Mouse (Mus musculus) megakaryocyte, embryonic 14.5 days (primary cell): ENCODE measurements around the gene Scube2. TPM values are rescaled to one million over a fixed set of nuclear protein-coding genes. Genes with fewer than 3 reads are reported as not detected.

Experiments
- H3K27me3 ChIP-seq: replicated peaks from 2 replicates; pipeline ENCODE3; 2012; ENCODE audit warnings: inconsistent platforms
- H3K36me3 ChIP-seq: replicated peaks from 2 replicates; pipeline ENCODE3; 2012; ENCODE audit warnings: low read length, inconsistent platforms, mixed read lengths
- H3K4me1 ChIP-seq: 2 replicates; pipeline ENCODE4 v1.6.1; 2012; ENCODE audit warnings: inconsistent platforms
- H3K4me3 ChIP-seq: replicated peaks from 2 replicates; pipeline ENCODE3; 2012; ENCODE audit warnings: moderate library complexity, mild to moderate bottlenecking, inconsistent platforms
- H3K9me3 ChIP-seq: 2 replicates; pipeline ENCODE4 v1.6.1; 2012; ENCODE audit warnings: inconsistent platforms
- FLI1 ChIP-seq: IDR thresholded peaks from 2 replicates; pipeline ENCODE4 v1.6.1; 2012; ENCODE audit warnings: low read length, inconsistent platforms, mixed read lengths
- GATA1 ChIP-seq: IDR thresholded peaks from 3 replicates; pipeline ENCODE4 v1.6.1; 2012; ENCODE audit warnings: mixed read lengths, low read length, inconsistent platforms, borderline replicate concordance
- polyA plus RNA-seq: library from polyadenylated mRNA; stranded (reverse); fragments of >175 nt; gene quantifications from 2 replicates; pipeline ENCODE4 v1.2.3, GENCODE M21; 2012; ENCODE audit warnings: low replicate concordance; ENCODE audit not compliant: insufficient read depth

The Scube2 gene
- polyA plus RNA-seq, 1 experiment, result not detected

DNA sequence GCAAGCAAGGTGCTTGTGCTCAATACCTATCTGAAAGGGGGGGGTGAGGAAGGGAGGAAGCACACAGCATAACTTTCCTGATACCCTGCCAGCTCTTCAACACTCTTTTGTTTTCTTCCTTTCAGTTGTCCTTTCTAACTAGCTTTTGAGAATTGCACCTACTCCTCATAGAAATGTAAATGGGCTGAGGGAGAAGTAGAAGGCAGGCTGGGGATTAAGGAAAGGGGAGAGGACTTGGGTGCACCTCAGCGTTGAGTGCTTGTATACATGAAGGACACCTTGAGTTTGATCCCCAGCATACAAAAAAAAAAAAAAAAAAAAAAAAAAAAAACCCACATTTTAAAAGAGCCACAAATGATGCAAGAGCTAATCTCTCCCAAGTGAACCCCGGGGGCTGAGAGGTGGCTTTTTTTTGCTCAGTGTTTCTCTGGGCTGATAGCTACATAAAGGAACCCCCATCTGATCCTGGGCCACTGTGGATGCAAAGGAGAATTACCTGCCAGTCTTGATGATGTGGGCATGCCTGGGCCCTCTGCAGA, 16.2 kb upstream of the Scube2 start:
- no peak overlapping the region for H3K4me3 ChIP-seq
- H3K9me3 ChIP-seq, result peaks cover 6% of the 10 kb centered on the region; the same call in 1 of the 2 replicates
- TF ChIP-seq FLI1, result no peak
- TF ChIP-seq GATA1, result no peak

GRCm38 (mm10) chr7:109879158-109879557, 13.7 kb upstream of the Scube2 start:
- Histone ChIP-seq H3K4me3 (no peak overlapping the region), H3K27me3 (peaks cover 54% of the 10 kb centered on the region), H3K4me1 (peaks cover 12% of the 10 kb centered on the region), H3K9me3 (peaks cover 9% of the 10 kb centered on the region; the same call in 1 of the 2 replicates), H3K36me3 (no peaks in the 10 kb centered on the region)
- TF ChIP-seq FLI1 (no peak), GATA1 (no peak)

More for the DNA sequence above, 16.2 kb upstream of the Scube2 start:
- peaks cover 34% of the 10 kb centered on the region for H3K27me3 ChIP-seq
- no peaks in the 10 kb centered on the region for H3K36me3 ChIP-seq
- peaks cover 6% of the 10 kb centered on the region; the same call in 1 of the 2 replicates for H3K4me1 ChIP-seq

GRCm38 (mm10) chr7:109876085-109876484, 10.6 kb upstream of the Scube2 start:
- H3K9me3 ChIP-seq, result 0 out of 2 replicates have a peak, but pooled peaks cover 4% of the 10 kb centered on the region
- H3K36me3 ChIP-seq, result no peaks in the 10 kb centered on the region
- peaks cover 12% of the 10 kb centered on the region for H3K4me1 ChIP-seq
- H3K27me3 ChIP-seq, result peaks cover 61% of the 10 kb centered on the region
- H3K4me3 ChIP-seq, result no peak overlapping the region
- TF ChIP-seq FLI1 (no peak), GATA1 (no peak)

GRCm38 (mm10) chr7:109875598-109875997, 10.1 kb upstream of the Scube2 start:
- Histone ChIP-seq H3K4me3 (no peak overlapping the region), H3K27me3 (peaks cover 62% of the 10 kb centered on the region), H3K9me3 (0 out of 2 replicates have a peak, but pooled peaks cover 4% of the 10 kb centered on the region), H3K36me3 (no peaks in the 10 kb centered on the region), H3K4me1 (peaks cover 12% of the 10 kb centered on the region)
- TF ChIP-seq GATA1, result no peak
- TF ChIP-seq FLI1, result no peak

- no peak overlapping the region for H3K4me3 ChIP-seq
Observed at GRCm38 (mm10) chr7:109875033-109875432, 9.6 kb upstream of the Scube2 start.

DNA sequence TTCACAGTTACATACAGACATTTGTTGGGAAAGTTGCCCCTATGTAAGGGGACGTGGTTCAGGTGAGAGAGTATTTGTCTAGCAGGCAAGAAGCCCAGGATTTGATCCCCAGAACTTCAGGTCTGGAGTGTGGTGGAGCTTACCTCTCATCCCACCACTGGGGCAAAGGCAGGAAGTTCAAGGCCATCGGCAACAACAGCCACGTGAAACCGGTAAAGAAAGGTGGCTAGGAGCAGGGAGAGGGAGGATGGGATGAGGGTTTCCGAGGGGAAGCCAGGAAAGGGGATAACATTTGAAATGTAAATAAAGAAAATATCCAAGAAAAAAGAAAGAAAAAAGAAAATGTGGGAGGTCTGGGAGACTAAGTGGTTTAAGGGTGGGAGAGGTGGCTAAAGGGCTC, 7.7 kb upstream of the Scube2 start:
- Histone ChIP-seq H3K27me3 (peaks cover 64% of the 10 kb centered on the region), H3K4me3 (no peak overlapping the region), H3K9me3 (0 out of 2 replicates have a peak, but pooled peaks cover 4% of the 10 kb centered on the region), H3K36me3 (no peaks in the 10 kb centered on the region), H3K4me1 (peaks cover 6% of the 10 kb centered on the region; the same call in 1 of the 2 replicates)
- TF ChIP-seq FLI1, result no peak
- TF ChIP-seq GATA1, result no peak

More at GRCm38 (mm10) chr7:109875033-109875432, 9.6 kb upstream of the Scube2 start:
- Histone ChIP-seq H3K27me3 (peaks cover 62% of the 10 kb centered on the region), H3K9me3 (0 out of 2 replicates have a peak, but pooled peaks cover 4% of the 10 kb centered on the region), H3K4me1 (peaks cover 12% of the 10 kb centered on the region), H3K36me3 (no peaks in the 10 kb centered on the region)
- TF ChIP-seq GATA1 (no peak), FLI1 (no peak)

- peaks cover 6% of the 10 kb centered on the region; the same call in 1 of the 2 replicates for H3K4me1 ChIP-seq
- TF ChIP-seq GATA1, result no peak
- H3K9me3 ChIP-seq, result no peaks in the 10 kb centered on the region
- peaks cover 71% of the 10 kb centered on the region for H3K27me3 ChIP-seq
- H3K36me3 ChIP-seq, result no peaks in the 10 kb centered on the region
- no peak overlapping the region for H3K4me3 ChIP-seq
Observed at GRCm38 (mm10) chr7:109871232-109871631, 5.8 kb upstream of the Scube2 start.

GRCm38 (mm10) chr7:109868498-109868897, 3.0 kb upstream of the Scube2 start:
- no peak for TF ChIP-seq GATA1
- no peak for TF ChIP-seq FLI1
- no peak overlapping the region for H3K4me3 ChIP-seq
- H3K4me1 ChIP-seq, result peaks cover 15% of the 10 kb centered on the region
- H3K9me3 ChIP-seq, result no peaks in the 10 kb centered on the region
- no peaks in the 10 kb centered on the region for H3K36me3 ChIP-seq
- peaks cover 80% of the 10 kb centered on the region for H3K27me3 ChIP-seq

DNA sequence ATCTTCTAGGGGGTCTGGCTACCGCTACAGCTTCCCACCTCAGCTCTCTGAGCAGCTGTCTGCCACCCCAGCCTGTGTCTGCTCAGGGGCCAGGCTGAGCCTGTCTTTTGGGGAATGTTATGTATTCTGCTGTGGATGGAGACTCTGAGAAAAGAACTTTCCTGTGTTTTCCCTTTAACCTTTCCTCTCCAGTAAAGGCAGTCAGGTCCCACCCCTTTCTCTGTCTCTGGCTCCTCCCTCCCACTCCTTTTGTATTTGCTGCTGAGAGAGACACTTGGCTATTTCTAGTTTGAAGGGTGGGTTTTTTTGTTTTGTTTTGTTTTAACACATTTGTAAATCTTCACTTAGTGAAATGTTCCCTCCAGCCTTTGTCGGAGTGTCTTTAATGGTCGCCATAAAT, 1.2 kb upstream of the Scube2 start:
- Histone ChIP-seq H3K36me3 (no peaks in the 10 kb centered on the region), H3K27me3 (peaks cover 83% of the 10 kb centered on the region), H3K9me3 (no peaks in the 10 kb centered on the region), H3K4me1 (peaks cover 15% of the 10 kb centered on the region), H3K4me3 (no peak overlapping the region)
- TF ChIP-seq FLI1 (no peak), GATA1 (no peak)

DNA sequence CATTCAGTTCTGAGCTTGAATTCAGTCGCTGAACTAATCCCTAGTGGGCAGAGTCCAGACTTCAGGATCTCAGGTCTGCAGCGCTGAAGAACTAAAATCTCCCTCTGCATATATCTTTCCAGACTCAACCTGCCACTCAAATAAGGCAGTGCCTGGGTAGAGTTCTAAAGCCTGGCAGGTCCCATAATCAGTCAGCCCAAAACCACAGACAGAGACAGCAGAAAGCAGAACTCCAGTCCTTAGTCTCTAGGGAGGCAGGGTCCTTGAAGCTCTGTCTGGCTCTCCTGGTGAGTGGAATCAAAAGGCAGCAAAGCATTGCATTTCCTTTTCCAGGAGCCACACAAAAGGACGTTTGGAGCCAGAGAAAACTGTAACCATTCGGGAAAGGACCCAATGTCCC, 1.9 kb downstream of the Scube2 start:
- no peaks in the 10 kb centered on the region for H3K36me3 ChIP-seq
- H3K4me1 ChIP-seq, result peaks cover 15% of the 10 kb centered on the region
- peaks cover 85% of the 10 kb centered on the region for H3K27me3 ChIP-seq
- no peaks in the 10 kb centered on the region for H3K9me3 ChIP-seq
- TF ChIP-seq GATA1, result no peak
- TF ChIP-seq FLI1, result no peak
- H3K4me3 ChIP-seq, result no peak overlapping the region
